Mouse (Mus musculus) thymus, adult 18-20 months (tissue): Measurements from ENCODE around the gene Tnk2.

ENCODE experiments used
- DNase-seq, 2 experiments: peaks; one replicate each; pipeline ENCODE4 v3.0.0; 2022; ENCODE audit warnings: mixed read lengths in 2 of 2

Tnk2 gene

DNA sequence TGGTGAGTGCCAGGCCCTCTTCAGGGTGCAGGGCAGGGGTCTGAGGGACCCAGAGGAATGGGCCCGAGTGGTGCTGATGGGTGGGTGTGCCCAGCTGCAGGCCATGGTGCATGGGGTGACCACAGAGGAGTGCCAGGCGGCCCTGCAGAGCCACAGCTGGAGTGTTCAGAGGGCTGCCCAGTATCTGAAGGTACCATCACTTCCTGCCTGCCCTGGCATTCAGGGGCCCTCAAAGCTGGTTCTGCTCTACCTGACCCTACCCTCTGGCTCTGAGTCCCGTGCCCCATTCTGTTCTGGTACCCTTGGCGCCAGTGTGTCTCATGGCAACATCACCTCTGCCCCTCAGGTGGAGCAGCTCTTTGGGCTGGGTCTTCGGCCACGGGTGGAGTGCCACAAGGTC is 37.1 kb downstream of the Tnk2 start:
- DNase-seq: no peak

DNA sequence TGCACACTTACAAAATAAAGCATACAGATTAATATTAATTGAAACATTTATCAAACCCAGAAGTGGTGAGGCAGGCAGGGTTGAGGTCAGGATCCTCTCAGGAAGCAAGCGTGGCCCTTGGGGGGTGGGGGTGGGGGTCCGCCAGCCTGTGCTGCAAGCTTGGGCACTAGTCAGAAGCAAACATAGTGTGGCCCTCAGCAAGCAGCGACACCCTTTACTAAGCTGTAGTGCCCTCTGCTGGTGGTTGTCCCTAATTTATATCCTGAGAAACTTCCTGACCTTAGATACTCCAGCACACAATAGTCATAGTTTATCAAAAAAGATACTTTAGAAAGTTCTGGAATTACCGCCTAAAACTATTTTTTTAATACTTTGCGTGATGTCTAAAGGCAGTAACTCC is 38.5 kb downstream of the Tnk2 start:
- DNase-seq: no peak

DNA sequence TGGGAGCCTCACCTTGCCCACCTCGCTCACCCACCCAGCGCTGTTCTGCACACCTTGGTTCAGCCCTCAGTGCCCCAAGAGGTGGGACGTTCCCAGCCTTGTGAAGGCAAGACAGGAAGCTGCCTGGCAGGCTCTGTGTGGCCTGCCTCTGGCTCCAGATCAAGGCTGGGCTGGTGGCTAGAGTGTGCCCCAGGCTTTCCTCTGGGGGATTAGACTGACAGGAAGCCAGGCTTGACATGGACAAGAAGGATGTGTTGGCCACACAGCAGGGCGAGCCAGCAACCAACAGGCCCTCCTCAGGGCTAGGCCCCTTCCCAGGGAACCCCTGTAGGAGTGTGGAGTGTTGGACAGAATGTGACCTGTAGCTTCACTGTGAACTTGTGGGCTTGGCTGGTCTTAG is 39.2 kb downstream of the Tnk2 start:
- no peak for DNase-seq

DNA sequence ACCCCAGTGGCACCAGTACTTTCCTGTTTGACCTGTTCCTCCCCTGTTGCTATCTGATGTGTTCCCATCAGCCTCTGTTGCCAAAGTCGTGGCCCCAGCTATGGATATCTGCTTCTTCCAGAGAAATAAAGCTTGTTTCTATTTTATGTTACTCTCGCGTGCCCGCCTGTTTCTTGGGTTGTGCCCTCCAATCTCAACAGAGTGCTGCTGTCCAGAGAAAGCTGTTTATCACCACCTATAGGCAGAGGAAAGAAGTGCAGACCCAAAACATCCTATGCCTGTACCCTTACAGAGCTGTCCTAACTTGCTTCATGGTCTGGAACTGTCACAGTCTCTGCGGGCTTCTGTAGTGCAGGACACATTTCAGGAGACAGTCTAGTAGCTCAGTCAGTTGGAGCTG is 39.7 kb downstream of the Tnk2 start:
- DNase-seq: no peak

DNA sequence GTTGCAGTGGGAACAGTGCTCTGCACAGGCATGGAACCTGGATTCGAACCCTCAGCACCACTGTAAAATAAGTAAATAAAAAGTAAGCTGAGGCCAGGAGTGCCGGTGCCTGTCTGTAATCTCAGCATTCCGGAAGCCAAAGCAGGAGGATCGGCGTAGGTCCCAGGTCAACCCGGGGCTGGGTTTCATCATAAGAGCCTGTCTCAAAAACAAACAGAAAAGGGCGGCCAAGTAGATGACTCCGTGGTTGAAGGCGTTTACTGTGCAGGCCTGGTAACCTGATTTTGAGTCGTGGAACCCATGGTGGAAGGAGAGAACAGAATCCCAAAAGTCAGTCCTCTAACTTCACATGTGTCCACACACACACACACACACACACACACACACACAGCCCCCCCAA is 41.7 kb downstream of the Tnk2 start:
- DNase-seq: no peak

DNA sequence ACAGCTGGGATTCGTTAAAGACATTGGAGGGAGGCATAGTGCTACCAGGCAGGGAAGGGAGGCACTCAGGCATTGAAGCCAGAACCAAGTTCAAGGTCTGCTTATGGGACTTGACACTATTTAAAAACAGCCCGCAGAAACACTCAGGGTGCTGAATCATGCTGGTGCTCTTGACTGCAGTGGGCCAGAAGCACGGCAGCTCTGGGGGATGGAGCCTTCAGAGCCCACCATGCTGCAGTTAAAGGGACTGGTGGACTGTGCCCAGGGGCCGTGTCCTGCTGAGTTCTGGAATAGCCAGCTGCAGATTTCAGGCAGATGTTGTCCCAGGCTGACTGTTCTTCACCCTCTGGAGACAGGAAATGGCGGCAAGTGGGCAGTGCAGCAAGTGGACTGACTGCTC is 42.3 kb downstream of the Tnk2 start:
- no peak for DNase-seq

DNA sequence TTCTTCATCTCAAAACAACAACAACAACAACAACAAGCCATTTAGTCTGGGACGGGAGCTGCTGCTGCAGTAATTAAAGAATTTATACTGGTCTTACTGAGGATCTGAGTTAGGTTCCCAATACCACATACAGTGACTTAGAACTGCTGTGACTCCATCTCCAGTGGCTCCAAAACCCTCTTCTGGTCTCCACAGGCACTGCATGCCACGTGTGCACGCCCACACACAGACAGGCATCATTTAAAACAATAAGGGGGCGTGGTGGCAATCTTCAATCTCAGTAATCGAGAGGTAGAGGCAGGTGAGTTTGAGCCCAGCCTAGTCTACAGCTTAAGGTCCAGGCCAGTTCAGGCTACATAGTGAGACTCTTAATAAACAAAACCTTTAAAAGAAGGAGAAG is 43.5 kb downstream of the Tnk2 start:
- DNase-seq: no peak

DNA sequence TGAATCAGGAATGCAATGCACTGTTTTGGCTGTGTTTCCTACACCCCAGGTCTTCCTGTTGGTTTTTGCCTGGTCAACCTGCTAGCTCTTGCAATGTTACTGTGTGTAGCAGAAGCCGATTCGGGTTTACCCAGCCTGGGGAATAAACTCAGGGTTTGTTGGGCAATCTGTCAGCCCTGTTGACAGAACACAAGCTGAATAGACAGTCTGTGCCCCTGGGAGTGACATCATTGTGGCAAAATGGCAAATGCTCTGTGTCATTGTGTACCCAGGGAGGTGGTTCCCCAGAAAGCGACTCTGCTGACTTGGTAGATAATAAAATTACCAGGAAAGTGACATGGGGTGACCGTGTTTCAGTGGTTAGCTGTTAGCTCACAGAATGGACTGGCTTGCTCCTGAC is 45.1 kb downstream of the Tnk2 start:
- DNase-seq: no peak

DNA sequence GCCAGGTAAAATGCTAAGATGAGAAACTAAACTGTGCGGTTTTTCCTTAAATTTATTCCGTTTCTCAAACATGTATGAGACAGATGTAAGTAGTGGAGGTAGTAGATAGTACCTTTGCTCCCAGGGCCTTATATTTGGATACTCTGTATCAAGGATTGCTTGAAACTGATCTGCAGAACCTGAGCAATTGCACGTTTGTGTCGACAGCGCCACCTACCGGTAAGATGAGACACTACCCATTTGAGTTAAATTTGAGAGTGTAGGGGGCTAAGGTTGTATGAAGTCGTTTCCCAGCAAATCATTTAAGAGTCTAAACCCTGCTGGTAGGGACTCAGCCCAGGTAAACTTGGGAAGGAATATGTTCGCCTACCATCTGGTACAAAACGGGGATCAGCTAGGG is 45.8 kb downstream of the Tnk2 start:
- DNase-seq: no peak

DNA sequence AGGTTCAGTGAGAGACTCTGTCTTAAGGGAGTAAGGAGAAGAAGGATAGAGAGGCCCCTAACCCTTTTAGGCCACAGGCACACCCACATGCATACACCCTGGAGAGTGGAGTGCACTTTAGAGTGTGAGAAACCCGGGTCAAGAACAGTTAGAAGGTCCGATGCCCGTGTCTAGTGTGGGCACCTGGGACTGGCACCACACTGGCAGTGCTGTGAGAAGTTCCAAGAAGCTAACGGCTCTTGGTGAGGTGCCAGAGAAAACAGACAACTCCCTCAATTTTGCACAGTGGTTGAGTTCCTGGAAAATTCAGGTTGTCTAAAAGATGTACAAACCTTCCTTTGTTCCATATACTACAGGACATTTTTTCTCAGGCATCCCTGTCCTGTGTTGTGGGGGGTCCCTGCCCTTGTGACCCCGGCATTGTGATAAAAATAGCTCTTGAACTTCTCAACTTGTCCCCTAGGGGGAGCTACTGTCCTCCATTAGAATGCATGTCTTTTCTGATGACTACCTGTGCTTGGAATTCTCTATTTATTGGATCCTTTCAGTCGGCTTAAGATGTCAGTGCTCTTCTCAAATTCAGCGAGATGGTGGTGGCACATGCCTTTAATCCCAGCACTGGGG is 53.3 kb downstream of the Tnk2 start:
- no peak for DNase-seq

DNA sequence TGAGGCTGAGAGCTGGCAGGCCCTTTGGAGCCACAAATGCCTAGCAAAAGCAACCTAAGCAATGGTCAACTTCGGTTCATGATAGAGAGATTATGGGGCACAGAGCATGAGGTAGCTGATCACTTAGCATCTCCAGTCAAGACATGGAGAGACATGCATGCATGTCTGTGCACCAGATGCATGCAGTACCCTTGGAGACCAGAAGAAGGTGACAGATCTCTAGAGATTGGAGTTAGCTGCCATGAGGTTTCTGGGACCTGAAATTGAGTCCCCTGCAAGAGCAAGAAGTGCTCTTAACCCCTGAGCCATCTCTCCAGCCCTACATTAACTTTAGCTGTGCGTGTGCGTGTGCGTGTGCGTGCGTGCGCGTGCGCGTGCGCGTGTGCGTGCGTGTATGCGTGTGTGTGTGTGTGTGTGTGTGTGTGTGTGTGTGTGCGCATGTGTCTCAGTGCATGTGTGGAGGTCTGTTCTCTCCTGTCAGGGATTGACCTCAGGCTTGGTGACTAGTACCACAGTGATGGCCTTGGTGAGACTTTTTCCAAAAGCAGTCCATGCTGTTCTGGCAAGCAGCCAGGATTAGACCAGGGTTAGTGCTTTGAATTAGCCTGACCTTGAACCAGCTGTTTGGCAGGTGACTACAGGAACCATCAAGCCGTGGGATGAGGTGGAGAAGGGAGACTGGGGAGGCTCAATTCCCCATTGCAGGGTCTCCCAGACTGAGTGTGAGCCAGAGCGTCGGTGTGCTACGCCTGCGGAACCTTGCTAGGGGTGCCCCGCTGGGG is 54.2 kb downstream of the Tnk2 start:
- DNase-seq: no peak

DNA sequence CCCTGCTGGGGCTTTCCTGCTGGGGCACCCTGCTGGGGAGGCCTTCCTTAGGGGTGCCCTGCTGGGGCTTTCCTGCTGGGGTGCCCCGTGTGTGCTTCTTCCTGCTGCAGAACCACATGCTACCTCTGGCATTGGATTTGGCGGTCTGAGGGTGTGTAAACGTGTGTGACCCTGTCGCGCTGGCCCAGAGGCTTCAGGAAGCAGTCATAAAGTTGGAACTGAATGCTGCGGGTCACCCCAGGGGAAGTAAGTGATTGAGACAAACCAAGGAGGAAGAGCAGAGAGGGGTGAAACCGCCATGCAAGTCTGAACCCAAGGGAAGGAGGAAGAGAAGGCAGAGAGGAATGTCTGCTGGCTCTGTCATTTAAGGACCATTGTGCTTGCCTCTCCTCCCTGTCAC is 54.9 kb downstream of the Tnk2 start:
- DNase-seq: no peak

DNA sequence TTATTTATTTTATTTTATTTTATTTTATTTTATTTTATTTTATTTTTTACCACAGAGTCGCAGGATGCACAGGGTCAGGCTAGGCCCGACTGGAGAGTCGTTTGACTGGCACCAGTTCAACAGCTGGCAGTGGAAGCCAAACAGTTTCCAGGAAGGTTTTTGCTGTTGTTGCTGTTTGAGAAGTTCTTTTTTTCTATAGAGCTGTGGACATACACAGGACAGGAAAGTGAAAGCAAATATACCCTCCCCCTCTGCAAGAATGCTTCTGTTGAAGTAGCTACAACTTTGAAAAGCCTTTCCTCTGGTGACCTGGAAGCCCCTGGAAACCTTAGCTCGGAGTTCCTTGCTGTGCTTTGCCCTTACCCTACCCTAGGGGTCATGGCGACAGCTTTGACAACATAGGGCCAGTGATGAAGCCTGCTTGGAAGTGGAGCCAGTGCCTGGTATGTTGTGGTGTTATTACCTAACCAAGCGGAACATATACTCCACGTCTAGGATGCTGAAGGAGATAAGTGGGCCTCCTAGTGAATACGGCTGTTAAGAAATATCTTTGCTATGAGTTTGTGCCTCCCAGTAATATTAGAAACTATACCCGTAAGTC is 59.7 kb downstream of the Tnk2 start:
- DNase-seq: no peak

DNA sequence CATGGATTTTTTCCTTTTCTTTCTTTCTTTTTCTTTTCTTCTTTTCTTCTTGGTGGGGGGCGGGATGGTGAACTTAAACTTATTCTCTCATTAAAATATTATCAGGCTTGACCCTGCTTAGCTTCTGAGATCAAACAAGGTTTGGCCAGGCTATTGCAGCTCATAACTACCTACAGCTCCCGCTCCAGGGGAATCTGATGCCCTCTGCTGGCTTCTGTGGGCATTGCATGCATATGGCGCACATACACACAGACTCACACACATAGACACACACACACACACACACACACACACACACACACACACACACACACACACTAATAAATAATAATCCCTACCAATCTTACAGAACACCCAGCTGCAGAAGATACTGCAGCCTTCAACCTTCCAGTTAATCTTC is 61.9 kb downstream of the Tnk2 start:
- DNase-seq: no peak

DNA sequence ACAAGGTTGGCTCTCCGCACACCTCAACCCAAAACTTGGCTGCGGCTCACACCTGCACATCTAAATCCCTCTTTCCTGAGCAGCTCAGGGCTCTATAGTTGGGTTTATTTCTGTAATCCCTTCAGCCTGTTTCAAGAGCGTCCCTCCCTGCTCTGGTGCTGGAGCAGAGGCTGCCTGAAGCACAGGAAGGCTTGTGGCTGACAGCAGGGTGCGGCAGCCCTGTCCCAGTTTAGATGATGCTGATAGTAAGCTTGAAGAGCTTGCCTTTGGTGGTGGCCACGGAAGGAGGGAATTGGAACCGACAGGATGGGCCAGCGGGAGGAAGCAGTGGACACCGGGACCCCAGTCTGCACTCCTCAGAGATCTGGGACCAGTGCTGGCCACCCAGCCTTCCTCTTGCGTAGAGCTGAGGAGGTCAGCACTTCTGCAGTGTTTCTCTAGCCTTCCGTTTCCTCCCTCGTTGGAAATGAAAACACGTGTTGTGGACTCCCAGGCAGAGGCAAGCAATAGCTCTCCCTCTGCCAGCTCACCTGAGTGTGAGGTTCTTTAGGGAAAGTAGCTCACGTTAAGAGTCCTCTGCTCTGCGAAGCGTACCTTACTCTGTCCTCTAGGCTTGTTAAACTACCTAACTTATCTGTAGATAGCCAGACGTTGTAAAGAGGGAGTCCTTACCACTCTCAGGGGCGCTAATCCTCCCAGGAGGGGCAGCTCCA is 63.6 kb downstream of the Tnk2 start:
- DNase-seq: no peak

DNA sequence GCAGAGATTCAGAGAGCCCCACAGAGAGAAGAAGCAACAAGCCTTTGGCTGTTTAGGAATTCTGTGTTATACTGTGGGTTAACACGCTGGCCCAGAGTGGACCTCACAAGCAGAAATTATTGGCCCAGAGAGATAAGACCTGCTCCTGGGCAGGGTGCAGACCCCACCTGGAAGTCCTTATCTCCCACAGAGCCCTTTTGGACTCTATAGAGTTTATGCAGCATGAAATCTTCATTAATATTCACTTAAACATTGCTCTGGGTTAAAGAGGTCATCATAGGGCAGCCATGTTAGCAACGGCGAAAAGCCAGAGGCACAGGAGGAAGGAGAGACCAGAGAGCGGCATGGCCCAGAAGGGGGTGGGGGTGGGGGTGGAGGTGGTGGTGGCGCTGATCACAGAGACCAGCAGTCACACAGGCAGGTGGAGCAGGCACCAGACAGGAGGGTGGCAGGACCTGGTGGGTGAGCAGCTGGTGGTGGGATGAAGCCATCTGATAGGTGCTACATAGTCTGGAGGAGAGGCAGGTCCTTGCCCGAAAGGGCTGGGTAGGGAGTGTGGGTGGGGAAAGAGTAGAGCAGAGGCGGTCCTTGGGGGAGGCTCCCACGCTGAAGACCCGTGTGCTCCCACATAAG is 64.3 kb downstream of the Tnk2 start:
- no peak for DNase-seq

DNA sequence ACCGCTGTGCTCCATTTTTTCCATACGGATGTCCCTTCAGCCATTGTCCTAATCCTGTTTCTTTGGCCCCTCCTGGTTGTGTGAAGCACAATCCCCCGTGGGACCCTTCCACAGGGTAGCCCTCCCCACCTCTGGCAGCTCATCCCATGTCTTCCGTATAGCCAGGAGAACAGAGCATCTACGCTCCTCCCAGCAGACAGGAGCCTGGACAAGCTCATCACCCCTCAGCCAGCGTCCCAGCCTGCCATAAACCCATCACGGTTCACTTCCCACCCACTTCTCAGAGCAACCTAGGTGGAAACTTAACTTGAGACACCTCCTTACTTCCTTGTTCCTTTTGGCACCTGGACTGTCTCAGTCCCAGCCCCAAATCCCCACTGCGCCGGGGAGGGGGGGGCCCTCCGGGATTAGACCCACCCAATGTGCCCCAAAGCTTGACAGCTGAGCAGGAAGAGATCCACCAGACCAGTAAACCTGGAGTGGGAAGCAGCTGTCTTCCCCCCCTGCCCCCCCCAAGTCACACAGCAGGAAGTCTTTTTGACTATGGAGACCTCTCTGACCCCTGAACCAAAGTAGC is 64.9 kb downstream of the Tnk2 start:
- no peak for DNase-seq

DNA sequence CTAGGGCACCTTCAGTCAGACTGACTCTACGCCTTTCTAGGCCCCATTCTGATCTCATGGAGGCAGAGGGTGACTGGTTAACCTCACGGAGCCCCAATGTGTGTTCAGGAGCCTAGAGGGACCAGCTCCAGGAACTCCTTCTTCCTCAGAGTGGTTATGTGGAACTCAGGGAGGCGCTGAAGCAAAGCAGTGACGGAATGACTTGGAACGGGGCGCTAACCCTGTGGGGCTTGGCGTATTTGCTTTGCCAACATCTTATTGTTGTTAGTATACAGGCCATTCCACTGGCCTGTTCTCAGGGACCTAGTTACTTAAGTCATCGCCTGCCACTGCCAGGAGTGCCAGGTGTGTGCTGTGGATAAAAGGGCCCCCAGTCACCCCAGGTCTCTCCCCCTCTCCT is 65.4 kb downstream of the Tnk2 start:
- no peak for DNase-seq

DNA sequence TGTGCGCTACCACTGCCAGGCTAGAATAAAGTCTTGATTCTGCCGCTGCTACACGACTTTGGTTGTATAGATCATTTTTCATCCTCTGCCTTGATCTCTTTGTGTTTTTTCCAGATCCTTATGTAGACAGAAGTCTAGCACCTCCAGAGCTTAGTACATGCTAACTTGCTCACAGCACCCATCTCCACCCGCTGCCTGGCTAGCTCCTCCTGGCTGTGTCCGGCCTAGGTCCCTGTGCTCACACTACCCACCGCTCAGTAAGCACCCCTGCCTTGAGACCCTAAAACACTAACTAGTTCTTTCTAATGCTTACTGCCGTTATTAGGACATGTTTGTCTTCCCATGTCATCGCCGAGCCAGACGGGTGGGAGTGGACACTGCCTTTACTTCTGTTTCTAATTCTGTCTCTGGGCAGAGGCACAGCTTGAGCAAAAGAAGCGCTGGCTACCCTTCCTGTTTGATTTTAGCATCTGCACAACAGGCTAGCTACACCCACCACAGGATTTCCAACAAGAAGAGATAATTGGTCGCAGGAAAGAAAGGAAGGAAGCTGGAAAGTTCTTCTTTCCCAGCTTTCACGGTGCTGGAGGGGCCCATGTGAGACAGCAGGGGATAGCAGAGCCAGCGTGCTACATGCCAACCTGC is 66.9 kb downstream of the Tnk2 start:
- DNase-seq: no peak

DNA sequence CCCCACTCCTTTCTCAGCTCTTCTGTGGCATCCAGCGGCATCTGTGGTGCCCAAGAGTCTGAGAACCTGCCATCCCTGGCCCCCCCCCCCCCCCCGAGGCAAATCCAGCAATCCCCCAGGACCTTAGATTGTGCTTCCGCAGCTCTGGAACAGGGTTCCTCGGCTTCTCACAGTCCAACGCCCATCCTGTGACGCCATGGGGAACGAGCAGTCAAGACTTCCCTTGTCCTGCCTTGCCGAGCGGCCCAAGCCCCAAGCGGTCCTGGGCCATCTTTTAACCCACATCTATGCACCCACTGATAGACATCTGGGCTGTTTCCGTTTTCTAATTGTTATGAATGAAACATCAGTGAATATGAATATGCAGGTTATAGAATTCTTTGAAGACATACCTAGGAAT is 68.5 kb downstream of the Tnk2 start:
- DNase-seq: no peak

DNA sequence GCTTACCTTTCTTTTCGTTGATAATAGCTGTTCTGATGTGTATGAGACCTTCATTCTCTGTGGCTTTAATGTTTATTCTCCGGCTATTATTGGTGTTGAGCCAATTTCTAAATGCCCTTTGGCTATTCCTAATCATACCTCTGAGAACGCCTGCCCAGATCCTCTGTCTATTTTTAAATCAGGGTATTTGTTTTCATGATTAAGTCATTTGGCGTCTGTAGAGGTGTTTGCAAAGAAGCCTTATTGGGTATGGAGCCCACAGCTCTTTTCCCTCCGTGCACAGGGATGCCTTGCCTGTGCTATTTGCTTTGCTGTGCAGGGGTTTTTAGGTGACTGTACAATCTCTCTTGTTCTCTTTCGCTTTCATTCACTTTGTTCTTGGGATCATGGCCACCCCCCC is 69.9 kb downstream of the Tnk2 start:
- no peak for DNase-seq

DNA sequence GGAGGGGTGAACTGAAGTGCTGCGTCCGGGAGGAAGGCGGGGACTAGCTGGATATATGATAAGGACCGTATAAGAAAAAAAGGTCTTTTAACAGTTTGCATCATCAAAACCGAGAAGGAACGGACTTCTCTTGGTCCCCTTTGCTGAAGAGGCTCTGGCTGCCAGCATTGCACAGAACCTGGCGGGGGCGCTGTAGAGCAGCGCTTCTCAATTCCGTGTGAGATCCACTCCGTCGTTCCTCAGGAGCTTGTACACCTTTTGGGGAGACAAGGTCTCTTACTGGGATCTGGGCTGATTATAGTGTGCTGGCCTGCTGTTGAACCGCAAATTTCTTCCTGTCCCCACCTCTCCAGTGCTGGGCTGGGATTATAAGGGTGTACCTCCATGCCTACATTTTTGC is 71.7 kb downstream of the Tnk2 start:
- DNase-seq: no peak

DNA sequence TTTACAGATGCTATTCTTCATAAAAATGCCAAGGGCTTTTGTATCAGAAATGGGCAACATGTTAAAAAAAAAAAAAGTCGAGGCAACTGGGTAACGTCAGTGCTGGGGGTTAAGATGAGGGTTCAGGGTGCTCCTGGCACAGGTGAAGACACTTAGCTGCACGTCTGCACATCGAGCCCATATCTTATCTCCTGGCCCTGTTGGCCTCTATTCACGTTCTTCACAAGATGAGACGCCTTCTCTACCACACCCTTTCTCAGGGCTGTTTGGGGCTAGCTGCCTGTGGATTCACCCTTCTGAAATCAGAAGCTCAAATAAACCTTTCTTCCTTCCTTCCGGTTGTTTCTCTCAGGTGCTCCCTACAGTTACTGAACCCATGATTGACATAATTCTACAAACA is 79.5 kb downstream of the Tnk2 start:
- DNase-seq: no peak
